Mouse (Mus musculus) limb, embryonic 14.5 days (tissue): ENCODE results near the gene Ltc4s. TPM values are rescaled to one million over a fixed set of nuclear protein-coding genes. Genes with fewer than 3 reads are reported as not detected.

Experiments used
- ATAC-seq: fragments of 200-750 bp; cut with Nextera tagmentation; 2 replicates; pipeline ENCODE4 v1.8.0; 2017; ENCODE audit warnings: low read depth, moderate number of reproducible peaks, moderate TSS enrichment; ENCODE audit not compliant: low FRiP score
- DNase-seq: peaks from one replicate; pipeline ENCODE4 v3.0.0-alpha.2; 2015; ENCODE audit warnings: low spot score
- H3K27ac ChIP-seq: fragments of 300-500 bp; sonication (generic); replicated peaks from 2 replicates; pipeline ENCODE4 v1.5.1; 2014; ENCODE audit warnings: low read depth, mild to moderate bottlenecking, low read length, moderate library complexity, mixed read lengths
- H3K27me3 ChIP-seq: fragments of 300-500 bp; sonication (generic); 2 replicates; pipeline ENCODE4 v1.6.1; 2014; ENCODE audit warnings: low read length, mixed read lengths; ENCODE audit not compliant: control insufficient read depth, insufficient read depth
- H3K36me3 ChIP-seq: fragments of 300-500 bp; sonication (generic); 2 replicates; pipeline ENCODE4 v1.6.1; 2014; ENCODE audit warnings: mild to moderate bottlenecking, low read length, moderate library complexity, mixed read lengths; ENCODE audit not compliant: control insufficient read depth, insufficient read depth
- H3K4me1 ChIP-seq: fragments of 300-500 bp; sonication (generic); 2 replicates; pipeline ENCODE4 v1.6.1; 2014; ENCODE audit warnings: antibody characterized with exemption, low read length, mixed read lengths; ENCODE audit not compliant: control insufficient read depth, insufficient read depth
- H3K4me2 ChIP-seq: fragments of 300-500 bp; sonication (generic); replicated peaks from 2 replicates; pipeline ENCODE4 v1.6.1; 2014; ENCODE audit warnings: low read depth, mild to moderate bottlenecking, low read length, moderate library complexity; ENCODE audit not compliant: severe bottlenecking
- H3K4me3 ChIP-seq: fragments of 300-500 bp; sonication (generic); replicated peaks from 2 replicates; pipeline ENCODE4 v1.5.1; 2014; ENCODE audit warnings: low read length
- H3K9ac ChIP-seq: fragments of 300-500 bp; sonication (generic); 2 replicates; pipeline ENCODE4 v1.6.1; 2014; ENCODE audit warnings: mild to moderate bottlenecking, low read depth, low read length, moderate library complexity; ENCODE audit not compliant: severe bottlenecking
- H3K9me3 ChIP-seq: fragments of 300-500 bp; sonication (generic); 2 replicates; pipeline ENCODE4 v1.6.1; 2016; ENCODE audit warnings: low read length; ENCODE audit not compliant: control insufficient read depth
- POLR2A ChIP-seq: fragments of 200-500 bp; IDR thresholded peaks from 2 replicates; pipeline ENCODE4 v1.8.0; 2012; ENCODE audit warnings: inconsistent platforms, mild to moderate bottlenecking, moderate library complexity, borderline replicate concordance; ENCODE audit not compliant: insufficient read depth, insufficient read length; ENCODE audit errors: extremely low read depth
- WGBS: fragments of 180-500 bp; shearing (Covaris S2); extraction: QIAGEN DNeasy Blood & Tissue Kit; methylation state at CpG from one replicate; pipeline ENCODE4 v1.1.7; 2014; 5-methylcytosine and 5-hydroxymethylcytosine counted together
- polyA plus RNA-seq, 2 experiments: library from polyadenylated mRNA; depleted of rRNA in 1 of 2; stranded (reverse) in 1 of 2; unstranded in 1 of 2; fragments of >200 nt; fragmentation: Nextera tagmentation in 1 of 2; extraction: Ambion mirVana in 1 of 2; gene quantifications; 2 replicates each; pipeline versions ENCODE4 v1.2.1 to v1.2.3; 2012 to 2014

Ltc4s gene
- polyA plus RNA-seq, 2 experiments = 3.9 to 4.0 TPM

DNA sequence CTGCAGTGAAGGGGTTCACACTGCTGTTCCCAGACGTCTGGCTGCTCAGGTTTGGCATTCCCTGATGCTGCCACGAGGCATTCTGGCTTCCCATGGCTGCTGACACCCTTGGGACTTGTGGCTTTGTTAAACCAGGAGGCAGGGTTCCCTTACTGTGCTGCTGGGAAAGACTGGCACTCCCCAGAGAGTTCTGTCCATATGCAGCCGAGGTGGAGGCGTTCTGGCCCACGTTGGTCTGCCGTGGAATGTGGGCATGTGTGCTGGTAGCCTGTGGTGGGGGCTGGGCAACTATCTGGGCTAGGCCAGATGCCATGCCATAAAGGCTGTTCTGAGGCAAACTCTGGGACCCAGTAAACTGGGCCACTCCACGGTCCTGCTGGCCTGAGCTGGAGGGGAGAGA is 19.9 kb upstream of the Ltc4s start:
- no peak for TF ChIP-seq POLR2A
- DNase-seq = no peak
- Histone ChIP-seq H3K9me3 (no peaks in the 10 kb centered on the region), H3K4me3 (no peak overlapping the region), H3K36me3 (peaks cover 74% of the 10 kb centered on the region), H3K4me2 (no peak overlapping the region), H3K27me3 (no peaks in the 10 kb centered on the region), H3K4me1 (no peaks in the 10 kb centered on the region), H3K9ac (no peak overlapping the region), H3K27ac (no peak overlapping the region)
- ATAC-seq = no peak
- WGBS = 78% methylated on average over 7 of the region's 7 CpGs

DNA sequence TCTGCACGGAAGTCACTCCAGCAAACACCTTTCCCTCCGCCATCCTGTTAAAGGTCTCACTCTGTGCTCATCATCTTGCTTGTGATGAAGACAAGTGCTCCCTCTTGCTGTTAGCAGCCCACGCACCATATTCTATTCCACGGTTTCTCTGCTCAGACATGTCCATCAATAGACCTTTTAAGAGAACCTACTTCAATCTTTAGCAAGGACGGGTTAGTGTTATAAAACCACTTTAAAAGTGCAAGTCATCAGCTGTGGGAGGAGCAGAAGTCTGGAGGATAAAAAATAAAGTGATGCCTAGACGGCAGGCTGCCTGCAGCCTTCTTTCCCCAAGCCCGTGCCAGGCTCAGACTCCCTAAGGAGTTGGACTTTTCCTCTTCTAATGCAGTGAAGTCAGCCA is 18.2 kb upstream of the Ltc4s start:
- TF ChIP-seq POLR2A = no peak
- WGBS = 82% methylated on average over 7 of the region's 7 CpGs
- no peak overlapping the region for H3K4me3 ChIP-seq
- H3K9ac ChIP-seq = no peak overlapping the region
- peaks cover 6% of the 10 kb centered on the region; the same call in 1 of the 2 replicates for H3K4me1 ChIP-seq
- no peaks in the 10 kb centered on the region for H3K27me3 ChIP-seq
- no peak overlapping the region for H3K4me2 ChIP-seq
- DNase-seq (no peak), ATAC-seq (no peak)
- no peak overlapping the region for H3K27ac ChIP-seq
- H3K36me3 ChIP-seq = peaks cover 58% of the 10 kb centered on the region
- H3K9me3 ChIP-seq = no peaks in the 10 kb centered on the region

DNA sequence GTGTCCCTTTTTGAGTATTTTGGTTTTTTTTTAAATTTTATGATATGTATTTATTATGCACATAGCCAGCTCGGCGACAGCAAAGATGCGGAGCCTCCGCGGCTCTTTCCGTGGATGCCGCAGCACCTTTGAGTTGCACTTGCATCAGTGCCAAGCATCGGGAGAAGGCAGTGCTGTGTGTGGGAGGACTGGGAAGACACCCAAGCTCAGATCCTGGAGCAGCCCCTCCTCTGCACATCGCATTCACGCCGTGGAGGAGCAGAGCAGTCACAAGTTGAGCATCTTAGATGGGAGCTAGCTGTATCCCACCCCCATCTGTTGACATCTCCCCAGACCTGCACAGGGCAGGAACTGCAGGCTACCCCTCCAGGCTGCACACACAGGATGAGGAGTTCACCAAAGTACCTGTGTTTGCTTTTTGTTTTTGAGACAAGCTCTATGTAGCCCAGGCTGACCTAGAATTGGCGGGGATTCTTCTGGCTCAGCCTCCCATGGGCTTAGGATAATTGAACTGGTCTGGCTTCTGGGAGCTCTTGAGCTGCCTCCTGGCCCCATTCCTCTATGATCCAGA is 15.7 kb upstream of the Ltc4s start:
- no peak for DNase-seq
- Histone ChIP-seq H3K9me3 (no peaks in the 10 kb centered on the region), H3K4me1 (peaks cover 6% of the 10 kb centered on the region; the same call in 1 of the 2 replicates), H3K4me3 (no peak overlapping the region), H3K4me2 (no peak overlapping the region), H3K36me3 (peaks cover 33% of the 10 kb centered on the region), H3K27me3 (no peaks in the 10 kb centered on the region), H3K9ac (no peak overlapping the region), H3K27ac (no peak overlapping the region)
- ATAC-seq = no peak
- no peak for TF ChIP-seq POLR2A
- WGBS = 80% methylated on average over 12 of the region's 12 CpGs

DNA sequence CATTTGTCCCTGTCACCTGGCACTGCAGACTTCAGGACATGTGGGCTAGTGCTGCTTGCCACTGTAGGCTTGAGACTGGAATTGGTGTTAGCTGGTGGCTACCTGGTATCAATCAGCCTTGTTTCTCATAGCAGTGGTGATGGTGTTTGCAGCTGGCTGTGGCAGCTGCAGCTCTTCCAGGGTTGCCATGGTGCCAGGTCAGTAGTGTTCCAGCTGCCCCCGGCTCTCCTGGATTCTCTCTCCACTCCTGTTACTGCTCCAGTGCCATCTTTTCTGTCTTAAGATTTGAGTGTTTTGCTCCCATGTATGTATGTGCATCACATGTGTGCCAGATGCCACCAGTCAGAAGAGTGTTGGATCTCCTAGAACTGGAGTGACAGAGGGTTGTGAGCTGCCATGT is 15.0 kb upstream of the Ltc4s start:
- Histone ChIP-seq H3K4me2 (no peak overlapping the region), H3K27me3 (no peaks in the 10 kb centered on the region), H3K9ac (no peak overlapping the region), H3K9me3 (no peaks in the 10 kb centered on the region), H3K36me3 (peaks cover 26% of the 10 kb centered on the region), H3K4me3 (no peak overlapping the region), H3K4me1 (peaks cover 6% of the 10 kb centered on the region; the same call in 1 of the 2 replicates), H3K27ac (no peak overlapping the region)
- no peak for TF ChIP-seq POLR2A
- no peak for ATAC-seq
- DNase-seq = no peak
- WGBS = 33% methylated on average over 1 of the region's 1 CpGs

DNA sequence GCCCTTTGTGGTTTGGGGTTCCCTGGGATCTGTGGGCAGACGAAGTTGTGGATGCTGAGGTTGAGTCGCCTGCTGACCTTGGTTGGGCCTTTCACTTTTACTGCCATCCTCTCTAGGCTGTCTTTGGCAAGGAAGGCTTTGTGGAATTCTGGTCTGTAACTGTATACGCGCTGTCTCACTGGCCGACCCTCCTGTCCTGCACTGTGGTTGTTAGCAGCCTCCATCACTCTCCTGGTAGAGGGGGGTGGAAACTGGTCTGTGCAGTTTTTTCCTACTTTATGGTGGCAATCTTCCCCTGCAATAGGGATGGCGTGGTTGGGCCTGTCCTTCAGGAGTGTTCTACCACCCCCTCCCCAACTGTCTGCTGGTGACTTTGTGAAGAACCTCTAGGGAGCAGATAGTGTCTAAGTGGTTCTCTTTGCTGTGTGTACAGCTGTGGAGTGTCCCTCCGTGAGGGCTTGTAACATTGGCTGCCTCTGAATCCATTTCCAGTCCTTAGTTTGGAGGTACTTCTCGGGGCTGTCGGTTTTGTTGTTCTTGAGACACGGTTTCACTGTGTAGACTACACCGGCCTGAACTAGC is 14.4 kb upstream of the Ltc4s start:
- peaks cover 6% of the 10 kb centered on the region; the same call in 1 of the 2 replicates for H3K4me1 ChIP-seq
- no peak overlapping the region for H3K4me3 ChIP-seq
- 43% methylated on average over 11 of the region's 11 CpGs for WGBS
- DNase-seq = no peak
- peak; percentile 63; the same call in 1 of the 2 replicates for ATAC-seq
- H3K9ac ChIP-seq = peak overlapping the region; percentile 5; the same call in 1 of the 2 replicates
- 0 out of 2 replicates have a peak overlapping the region, but pooled peaks have one; percentile 20 for H3K27ac ChIP-seq
- H3K36me3 ChIP-seq = peaks cover 20% of the 10 kb centered on the region
- no peak for TF ChIP-seq POLR2A
- no peak overlapping the region for H3K4me2 ChIP-seq
- H3K9me3 ChIP-seq = no peaks in the 10 kb centered on the region
- H3K27me3 ChIP-seq = no peaks in the 10 kb centered on the region
